Comparison of ENCODE assay signal across 8 mouse cellular contexts in the genomic region with DNA sequence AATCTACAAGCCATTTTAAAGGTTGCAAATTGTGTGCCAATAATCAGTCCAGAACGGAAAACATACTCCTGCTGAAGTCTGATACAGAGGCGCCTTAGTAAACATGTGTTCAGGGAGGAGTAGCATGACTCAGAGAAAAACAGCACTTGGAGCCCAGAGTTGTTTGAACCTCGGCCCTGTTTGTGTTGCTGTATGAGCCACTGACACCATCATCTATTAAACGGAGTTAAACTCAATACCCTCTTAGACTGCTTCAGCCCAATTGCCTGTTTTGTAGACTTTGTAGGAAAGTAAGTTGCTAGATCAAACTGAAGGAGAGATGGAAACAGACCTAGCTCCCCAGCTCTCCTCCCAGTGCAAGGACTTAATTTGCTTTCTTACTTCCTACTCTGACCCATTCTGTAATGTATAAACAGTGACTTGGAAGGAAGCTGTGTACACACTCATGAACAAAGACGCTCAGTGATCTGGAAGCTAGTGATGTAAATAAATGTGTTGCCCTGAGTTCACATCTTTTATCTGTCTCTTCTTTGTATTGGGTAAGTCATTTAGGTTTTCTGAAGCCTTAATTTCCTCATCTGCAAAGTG. TPM values are rescaled to one million over a fixed set of nuclear protein-coding genes. Genes with fewer than 3 reads are reported as not detected.
DNase-seq lines count a peak whose midpoint lies in the region; ATAC-seq and TF ChIP-seq lines count a peak whose summit lies in the region.

No protein-coding gene starts in this region.

- intact Hi-C loops in heart, postnatal 10 days (cut with DNase I), result no loop called here

- H3K27me3 ChIP-seq in heart, embryonic 11.5 days (ENCODE audit: control insufficient read depth, insufficient read depth, low read length), result no peaks in the 10 kb centered on the region
- H3K27me3 ChIP-seq in limb, embryonic 10.5 days (ENCODE audit: low read depth, poor library complexity, severe bottlenecking), result no peaks in the 10 kb centered on the region
- no peaks in the 10 kb centered on the region for H3K27me3 ChIP-seq in midbrain, embryonic 13.5 days

- peak; percentile 58; the same call in 1 of the 2 replicates for ATAC-seq in heart, embryonic 11.5 days (replicated peaks; ENCODE audit: insufficient number of reproducible peaks, low FRiP score, low TSS enrichment)
- no peak for ATAC-seq in midbrain, embryonic 13.5 days

- DNase-seq in heart, postnatal 10 days, result no peak
- peak; percentile 9 for DNase-seq in ES-E14 (ENCODE audit: low read depth, low spot score)
- peak; percentile 70 for DNase-seq in fibroblast of lung, adult 2 months (ENCODE audit: low read depth)
- no peak for DNase-seq in limb, embryonic 10.5 days (ENCODE audit: low spot score)
- DNase-seq in T-cell, adult 2 months (ENCODE audit: low spot score), result no peak
- DNase-seq in cerebellum, postnatal 10 days, result no peak

- H3K4me2 ChIP-seq in heart, embryonic 11.5 days, result peak overlapping the region; percentile 89
- peak overlapping the region; percentile 67 for H3K4me2 ChIP-seq in midbrain, embryonic 13.5 days (replicated peaks)

- H3K4me1 ChIP-seq in heart, embryonic 11.5 days (ENCODE audit: control insufficient read depth, insufficient read depth, low read length), result peaks cover 15% of the 10 kb centered on the region
- H3K4me1 ChIP-seq in ES-E14 (ENCODE audit: control insufficient read depth in 2 of 2, insufficient read depth in 2 of 2, low read length in 2 of 2, poor library complexity in 1 of 2), result peaks cover 0 to 5% of the 10 kb centered on the region in 2 experiments; a peak in 2 of 4 replicates
- peaks cover 14% of the 10 kb centered on the region for H3K4me1 ChIP-seq in limb, embryonic 10.5 days
- peaks cover 26% of the 10 kb centered on the region for H3K4me1 ChIP-seq in midbrain, embryonic 13.5 days (replicated peaks)

- H3K9me3 ChIP-seq in heart, embryonic 11.5 days (replicated peaks; ENCODE audit: control insufficient read depth, low read length), result no peaks in the 10 kb centered on the region
- H3K9me3 ChIP-seq in ES-E14 (ENCODE audit: control insufficient read depth, insufficient read depth, low read depth, low read length), result no peaks in the 10 kb centered on the region
- H3K9me3 ChIP-seq in limb, embryonic 10.5 days (replicated peaks), result no peaks in the 10 kb centered on the region
- H3K9me3 ChIP-seq in midbrain, embryonic 13.5 days, result no peaks in the 10 kb centered on the region

- H3K36me3 ChIP-seq in heart, embryonic 11.5 days (ENCODE audit: control insufficient read depth, insufficient read depth, low read length), result no peaks in the 10 kb centered on the region
- no peaks in the 10 kb centered on the region for H3K36me3 ChIP-seq in ES-E14 (ENCODE audit: control insufficient read depth, insufficient read depth, low read length, poor library complexity, severe bottlenecking)
- peaks cover 6% of the 10 kb centered on the region for H3K36me3 ChIP-seq in limb, embryonic 10.5 days
- H3K36me3 ChIP-seq in midbrain, embryonic 13.5 days, result no peaks in the 10 kb centered on the region

- 34% methylated on average over 5 of the region's 5 CpGs for WGBS in heart, embryonic 11.5 days (ENCODE audit: insufficient replicate concordance)
- 37% methylated on average over 5 of the region's 5 CpGs for WGBS in limb, embryonic 10.5 days
- 39% methylated on average over 5 of the region's 5 CpGs for WGBS in midbrain, embryonic 13.5 days

- peak overlapping the region; percentile 99 for H3K27ac ChIP-seq in heart, embryonic 11.5 days (ENCODE audit: low read depth, low read length)
- no peak overlapping the region for H3K27ac ChIP-seq in ES-E14 (ENCODE audit: insufficient read depth, low read depth, low read length, poor library complexity, severe bottlenecking)
- peak overlapping the region; percentile 99 for H3K27ac ChIP-seq in limb, embryonic 10.5 days
- peak overlapping the region; percentile 98 for H3K27ac ChIP-seq in midbrain, embryonic 13.5 days

- in situ Hi-C loops in ES-E14 (cut with MboI; ENCODE audit: low sequenced_read_pairs in 2 of 2, unreplicated experiment in 2 of 2), result no loop called here

- peak overlapping the region; percentile 90 for H3K4me3 ChIP-seq in heart, embryonic 11.5 days (ENCODE audit: low read depth, low read length)
- H3K4me3 ChIP-seq in ES-E14 (ENCODE audit: insufficient read depth in 1 of 2, low read depth in 1 of 2, low read length in 2 of 2, poor library complexity in 1 of 2, severe bottlenecking in 1 of 2), result peak overlapping the region; percentile 87 to 98; a peak in 3 of 4 replicates
- peak overlapping the region; percentile 92 for H3K4me3 ChIP-seq in limb, embryonic 10.5 days
- peak overlapping the region; percentile 81 for H3K4me3 ChIP-seq in midbrain, embryonic 13.5 days (replicated peaks)

- H3K9ac ChIP-seq in heart, embryonic 11.5 days (ENCODE audit: low read depth, low read length), result peak overlapping the region; percentile 99
- H3K9ac ChIP-seq in ES-E14 (ENCODE audit: insufficient read depth, low read depth, low read length, poor library complexity, severe bottlenecking), result peak overlapping the region; percentile 85
- peak overlapping the region; percentile 97 for H3K9ac ChIP-seq in midbrain, embryonic 13.5 days (replicated peaks)

TF ChIP-seq in ES-E14, 5 proteins besides CTCF, POLR2A, EP300 and RAD21:
- TF ChIP-seq MAFK (IDR thresholded peaks at IDR 0.05; ENCODE audit: insufficient read depth, low read depth, low read length), result no peak
- TF ChIP-seq ZNF384 (IDR thresholded peaks at IDR 0.05; ENCODE audit: low read depth, low read length), result no peak
- TF ChIP-seq ZC3H11A (IDR thresholded peaks at IDR 0.05; ENCODE audit: borderline replicate concordance, low read depth, low read length), result no peak
- no peak for TF ChIP-seq HCFC1 (IDR thresholded peaks at IDR 0.05; ENCODE audit: borderline replicate concordance, insufficient read depth, low read length)
- no peak for TF ChIP-seq CHD2 (IDR thresholded peaks at IDR 0.05; ENCODE audit: low read depth, low read length)

RNA-seq across cellular contexts. Expression of a gene that starts 0.9 kb away (rescaled TPM):
- 33.0 and 37.6 TPM in 2 replicates for polyA plus RNA-seq in heart, embryonic 11.5 days (2014; fragmentation: Nextera tagmentation; extraction: Ambion mirVana)
- 10 to 100 TPM; 35.4 to 41.7 TPM for total RNA-seq in heart, postnatal 10 days (2021)
- 28.4 and 32.8 TPM in 2 replicates for total RNA-seq in ES-E14 (2012; rRNA removed)
- 29.8 and 36.9 TPM in 2 replicates for polyA plus RNA-seq in limb, embryonic 10.5 days (2016; fragmentation: Nextera tagmentation; extraction: Ambion mirVana)
- 34.5 and 36.3 TPM in 2 replicates for polyA plus RNA-seq in midbrain, embryonic 13.5 days (2015; fragmentation: Nextera tagmentation; extraction: Ambion mirVana)

Comparison
In these comparisons a context has a peak if more than half of its experiments do, and no peak if none do; other contexts are left out.
1. DNase-seq: peak in ES-E14 (single experiment) and fibroblast of lung, adult 2 months (single experiment); none in heart, postnatal 10 days (0 of 2), limb, embryonic 10.5 days (single experiment), T-cell, adult 2 months (single experiment) and cerebellum, postnatal 10 days (0 of 2).
2. Peak in every context shown above with its lines, with median percentiles within 50 percentile points of each other: H3K4me3 ChIP-seq and H3K9ac ChIP-seq.